Mouse (Mus musculus) megakaryocyte, embryonic 14.5 days (primary cell): ENCODE data around the gene Stxbp5l.

ENCODE experiments used
- FLI1 ChIP-seq: IDR thresholded peaks from 2 replicates; pipeline ENCODE4 v1.6.1; 2012; ENCODE audit warnings: low read length, inconsistent platforms, mixed read lengths
- GATA1 ChIP-seq: IDR thresholded peaks from 3 replicates; pipeline ENCODE4 v1.6.1; 2012; ENCODE audit warnings: mixed read lengths, low read length, inconsistent platforms, borderline replicate concordance

DNA sequence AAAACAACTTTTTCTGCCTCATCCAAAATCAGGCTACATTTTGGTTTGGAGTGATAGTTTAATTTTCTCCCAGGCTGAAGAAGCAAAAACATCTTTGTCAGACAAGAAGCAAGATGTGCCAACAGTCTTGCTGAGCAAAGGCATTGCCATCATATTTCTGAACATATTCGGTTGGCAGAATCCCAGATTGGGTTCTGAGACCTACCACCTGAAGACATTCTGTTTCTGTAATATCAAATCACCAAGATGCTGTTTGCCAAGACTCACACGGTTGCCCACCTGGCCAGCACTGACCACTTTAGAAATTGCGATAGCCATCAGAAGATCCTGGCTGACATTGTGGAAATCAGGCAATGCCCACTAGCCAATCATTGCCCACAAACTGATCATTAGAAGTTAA, 37.1 kb upstream of the Stxbp5l start:
- TF ChIP-seq GATA1, result no peak
- no peak for TF ChIP-seq FLI1
